Mouse (Mus musculus): ENCODE data around the gene Nav1. TPM values are rescaled to one million over a fixed set of nuclear protein-coding genes. Genes with fewer than 3 reads are reported as not detected.

Gene Nav1
- total and polyA plus RNA-seq, 2 experiments from 2014 or later: 46.5 to 99.1 TPM

- Histone ChIP-seq H3K4me3 (ENCODE audit: low read depth, low read length) (peak overlapping the region; percentile 79), H3K36me3 (ENCODE audit: insufficient read depth, low read length) (no peaks in the 10 kb centered on the region), H3K4me2 (ENCODE audit: low read depth, low read length, poor library complexity, severe bottlenecking) (peak overlapping the region; percentile 92), H3K9me3 (ENCODE audit: low read length) (no peaks in the 10 kb centered on the region), H3K27ac (ENCODE audit: low read depth, low read length) (peak overlapping the region; percentile 94), H3K4me1 (ENCODE audit: insufficient read depth, low read length) (peaks cover 28% of the 10 kb centered on the region), H3K27me3 (ENCODE audit: insufficient read depth, low read length) (no peaks in the 10 kb centered on the region), H3K9ac (replicated peaks; ENCODE audit: low read length, poor library complexity, severe bottlenecking) (peak overlapping the region; percentile 88)
- TF ChIP-seq CTCF (IDR thresholded peaks at IDR 0.05): no peak
- 2% methylated on average over 21 of the region's 21 CpGs for WGBS
- ATAC-seq (ENCODE audit: low FRiP score) (no peak), DNase-seq (ENCODE audit: low spot score) (no peak)
Measured at GRCm38 (mm10) chr1:135583678-135584515, 23.2 kb downstream of the Nav1 start.

DNA sequence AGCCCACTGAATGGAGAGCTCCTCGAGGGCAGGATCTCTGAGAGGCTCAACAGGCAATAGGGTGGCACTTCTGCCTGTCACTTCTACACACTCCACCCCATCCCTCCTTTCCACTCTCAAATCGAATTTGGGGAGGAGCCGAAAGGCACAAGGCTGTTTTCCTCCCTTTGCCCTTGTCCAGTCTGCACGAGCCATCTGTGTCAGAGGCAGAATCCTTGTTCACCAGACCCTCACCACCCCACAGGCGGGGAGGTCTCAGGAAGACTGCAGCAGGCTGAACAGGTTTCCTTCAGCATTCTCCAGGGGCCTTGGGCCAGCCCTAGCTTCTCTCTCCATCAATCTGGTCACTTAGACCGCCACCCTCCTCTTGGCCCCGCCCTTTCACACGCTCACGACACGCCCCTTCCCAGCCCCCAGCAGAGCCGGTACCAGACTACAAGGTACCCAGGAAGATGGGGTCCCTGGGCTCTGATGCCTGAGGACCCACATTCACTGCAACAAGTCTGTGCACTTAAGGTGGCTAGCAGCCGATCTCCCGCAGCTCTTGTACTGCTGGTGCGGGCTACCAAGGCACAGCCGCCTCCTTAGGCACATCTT lies 23.9 kb downstream of the Nav1 start:
- Histone ChIP-seq H3K4me3 (ENCODE audit: low read depth, low read length) (peak overlapping the region; percentile 79), H3K9ac (replicated peaks; ENCODE audit: low read length, poor library complexity, severe bottlenecking) (peak overlapping the region; percentile 88), H3K27me3 (ENCODE audit: insufficient read depth, low read length) (no peaks in the 10 kb centered on the region), H3K9me3 (ENCODE audit: low read length) (no peaks in the 10 kb centered on the region), H3K4me2 (ENCODE audit: low read depth, low read length, poor library complexity, severe bottlenecking) (peak overlapping the region; percentile 92), H3K27ac (ENCODE audit: low read depth, low read length) (peak overlapping the region; percentile 94), H3K36me3 (ENCODE audit: insufficient read depth, low read length) (no peaks in the 10 kb centered on the region), H3K4me1 (ENCODE audit: insufficient read depth, low read length) (peaks cover 28% of the 10 kb centered on the region)
- DNase-seq (ENCODE audit: low spot score): peak; percentile 81
- ATAC-seq (ENCODE audit: low FRiP score): peak; percentile 56
- TF ChIP-seq CTCF (IDR thresholded peaks at IDR 0.05): no peak
- 1% methylated on average over 15 of the region's 15 CpGs for WGBS

DNA sequence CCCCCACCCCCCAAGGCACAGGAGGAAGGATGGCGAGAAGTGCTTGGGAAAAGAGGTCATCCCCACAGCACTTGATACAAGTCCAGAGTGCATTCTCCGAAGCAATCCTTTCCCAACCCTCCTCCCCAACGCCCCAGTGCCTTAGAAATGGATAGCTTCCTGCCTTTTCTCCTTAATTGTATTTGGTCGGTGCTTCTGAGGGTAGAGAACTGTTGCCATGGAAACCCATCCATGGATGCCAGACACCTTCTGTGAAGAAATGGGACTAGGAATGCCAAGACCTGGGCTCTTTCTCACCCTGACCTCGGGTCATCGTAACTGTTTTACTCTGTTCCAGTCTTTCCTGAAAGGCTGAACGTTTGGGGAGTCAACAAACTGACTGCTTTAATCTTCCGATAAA lies 26.1 kb downstream of the Nav1 start:
- H3K27ac ChIP-seq (ENCODE audit: low read depth, low read length): no peak overlapping the region
- H3K4me1 ChIP-seq (ENCODE audit: insufficient read depth, low read length): peaks cover 34% of the 10 kb centered on the region
- H3K36me3 ChIP-seq (ENCODE audit: insufficient read depth, low read length): no peaks in the 10 kb centered on the region
- WGBS: 10% methylated on average over 8 of the region's 8 CpGs
- H3K4me2 ChIP-seq (ENCODE audit: low read depth, low read length, poor library complexity, severe bottlenecking): peak overlapping the region; percentile 92
- no peaks in the 10 kb centered on the region for H3K27me3 ChIP-seq (ENCODE audit: insufficient read depth, low read length)
- TF ChIP-seq CTCF (IDR thresholded peaks at IDR 0.05): no peak
- ATAC-seq (ENCODE audit: low FRiP score) (no peak), DNase-seq (ENCODE audit: low spot score) (no peak)
- peak overlapping the region; percentile 9; the same call in 1 of the 2 replicates for H3K9ac ChIP-seq (replicated peaks; ENCODE audit: low read length, poor library complexity, severe bottlenecking)
- H3K4me3 ChIP-seq (ENCODE audit: low read depth, low read length): peak overlapping the region; percentile 79
- no peaks in the 10 kb centered on the region for H3K9me3 ChIP-seq (ENCODE audit: low read length)

DNA sequence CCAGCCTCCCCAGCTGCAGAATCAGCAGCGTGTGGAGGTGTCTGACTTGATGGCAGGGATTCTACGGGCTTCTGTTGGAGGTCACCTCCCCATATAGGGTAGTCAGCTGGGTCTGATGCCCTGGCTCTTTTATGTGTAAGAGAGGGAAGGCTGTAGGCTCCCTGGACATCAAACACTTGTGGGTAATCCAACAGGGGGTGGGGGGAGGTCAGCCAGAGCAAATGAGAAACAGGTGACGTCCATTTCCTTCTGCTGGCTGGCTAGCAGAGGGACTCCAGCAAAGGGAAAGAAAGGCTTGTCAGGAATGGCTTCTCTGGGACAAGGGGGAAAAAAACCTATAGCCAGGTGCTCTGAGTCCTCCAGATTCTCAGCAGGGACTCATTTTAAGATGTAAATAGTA lies 28.0 kb downstream of the Nav1 start:
- WGBS: 49% methylated on average over 3 of the region's 3 CpGs
- 0 out of 2 replicates have a peak, but pooled peaks cover 4% of the 10 kb centered on the region for H3K36me3 ChIP-seq (ENCODE audit: insufficient read depth, low read length)
- H3K9me3 ChIP-seq (ENCODE audit: low read length): no peaks in the 10 kb centered on the region
- H3K27me3 ChIP-seq (ENCODE audit: insufficient read depth, low read length): no peaks in the 10 kb centered on the region
- no peak for DNase-seq (ENCODE audit: low spot score)
- peaks cover 38% of the 10 kb centered on the region for H3K4me1 ChIP-seq (ENCODE audit: insufficient read depth, low read length)
- H3K9ac ChIP-seq (replicated peaks; ENCODE audit: low read length, poor library complexity, severe bottlenecking): 0 out of 2 replicates have a peak overlapping the region, but pooled peaks have one; percentile 24
- no peak for TF ChIP-seq CTCF (IDR thresholded peaks at IDR 0.05)
- peak overlapping the region; percentile 92 for H3K4me2 ChIP-seq (ENCODE audit: low read depth, low read length, poor library complexity, severe bottlenecking)
- no peak overlapping the region for H3K27ac ChIP-seq (ENCODE audit: low read depth, low read length)
- ATAC-seq (ENCODE audit: low FRiP score): no peak
- peak overlapping the region; percentile 79; the same call in 1 of the 2 replicates for H3K4me3 ChIP-seq (ENCODE audit: low read depth, low read length)

DNA sequence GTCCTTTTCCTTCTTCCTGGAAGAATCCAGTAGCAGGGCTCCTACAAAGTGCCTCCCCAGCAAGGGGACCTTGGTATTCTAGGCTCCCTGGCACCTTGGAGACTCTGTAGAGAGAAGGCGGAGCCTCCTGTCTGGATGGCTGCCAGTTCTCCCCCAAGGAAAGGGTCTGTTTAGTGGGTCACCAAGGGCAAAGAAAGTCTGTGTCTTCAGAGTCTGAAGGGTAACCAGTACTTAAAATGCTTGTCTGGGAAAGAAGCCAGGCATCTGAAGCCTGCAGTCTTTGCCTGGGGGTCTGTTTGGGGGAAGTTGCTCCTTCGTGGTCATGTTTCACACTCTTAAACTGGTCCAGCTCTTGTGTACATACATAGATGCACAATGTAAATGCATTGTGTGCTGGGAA lies 29.3 kb downstream of the Nav1 start:
- DNase-seq (ENCODE audit: low spot score) (no peak), ATAC-seq (ENCODE audit: low FRiP score) (no peak)
- 0 out of 2 replicates have a peak, but pooled peaks cover 6% of the 10 kb centered on the region for H3K36me3 ChIP-seq (ENCODE audit: insufficient read depth, low read length)
- H3K27ac ChIP-seq (ENCODE audit: low read depth, low read length): no peak overlapping the region
- 72% methylated on average over 2 of the region's 2 CpGs for WGBS
- H3K4me2 ChIP-seq (ENCODE audit: low read depth, low read length, poor library complexity, severe bottlenecking): no peak overlapping the region
- TF ChIP-seq CTCF (IDR thresholded peaks at IDR 0.05): no peak
- no peaks in the 10 kb centered on the region for H3K9me3 ChIP-seq (ENCODE audit: low read length)
- 0 out of 2 replicates have a peak overlapping the region, but pooled peaks have one; percentile 19 for H3K9ac ChIP-seq (replicated peaks; ENCODE audit: low read length, poor library complexity, severe bottlenecking)
- no peaks in the 10 kb centered on the region for H3K27me3 ChIP-seq (ENCODE audit: insufficient read depth, low read length)
- H3K4me3 ChIP-seq (ENCODE audit: low read depth, low read length): no peak overlapping the region
- H3K4me1 ChIP-seq (ENCODE audit: insufficient read depth, low read length): peaks cover 48% of the 10 kb centered on the region

GRCm38 (mm10) chr1:135575393-135575792 lies 31.7 kb downstream of the Nav1 start:
- Histone ChIP-seq H3K4me1 (ENCODE audit: insufficient read depth, low read length) (peaks cover 36% of the 10 kb centered on the region), H3K36me3 (ENCODE audit: insufficient read depth, low read length) (0 out of 2 replicates have a peak, but pooled peaks cover 6% of the 10 kb centered on the region), H3K9me3 (ENCODE audit: low read length) (no peaks in the 10 kb centered on the region), H3K27ac (ENCODE audit: low read depth, low read length) (no peak overlapping the region), H3K9ac (replicated peaks; ENCODE audit: low read length, poor library complexity, severe bottlenecking) (no peak overlapping the region), H3K27me3 (ENCODE audit: insufficient read depth, low read length) (no peaks in the 10 kb centered on the region), H3K4me2 (ENCODE audit: low read depth, low read length, poor library complexity, severe bottlenecking) (no peak overlapping the region), H3K4me3 (ENCODE audit: low read depth, low read length) (no peak overlapping the region)
- DNase-seq (ENCODE audit: low spot score) (no peak), ATAC-seq (ENCODE audit: low FRiP score) (no peak)
- WGBS: 88% methylated on average over 1 of the region's 1 CpGs
- TF ChIP-seq CTCF (IDR thresholded peaks at IDR 0.05): no peak

All from midbrain, postnatal 0 days (tissue).